Mouse (Mus musculus) kidney, postnatal 36 days (tissue): Measurements from ENCODE around the gene Usp43.
A peak's percentile ranks its signal among the peaks of the same experiment; 100 is the strongest.

Experiments
- DNase-seq, 2 experiments: peaks; one replicate each; pipeline ENCODE4 v3.0.0; 2021 to 2022; ENCODE audit warnings: mixed read lengths in 2 of 2

The Usp43 gene

GRCm38 (mm10) chr11:67897064-67897560 is 24.8 kb downstream of the Usp43 start:
- peak; percentile 70 to 84 for DNase-seq

- DNase-seq, result no peak
Observed at GRCm38 (mm10) chr11:67895641-67896040, 26.3 kb downstream of the Usp43 start.

GRCm38 (mm10) chr11:67888521-67888920 is 33.4 kb downstream of the Usp43 start:
- DNase-seq, result no peak

GRCm38 (mm10) chr11:67885921-67886320 is 36.0 kb downstream of the Usp43 start:
- no peak for DNase-seq

GRCm38 (mm10) chr11:67865521-67866197 is 56.3 kb downstream of the Usp43 start:
- DNase-seq, result peak in 1 of 2 experiments; percentile 10

- DNase-seq, result no peak
Observed at GRCm38 (mm10) chr11:67865100-67865499, 56.9 kb downstream of the Usp43 start.

GRCm38 (mm10) chr11:67861399-67861838 is 60.5 kb downstream of the Usp43 start:
- no peak for DNase-seq

- DNase-seq, result no peak
Observed at GRCm38 (mm10) chr11:67860743-67861398, 61.1 kb downstream of the Usp43 start.

GRCm38 (mm10) chr11:67858518-67858917 is 63.4 kb downstream of the Usp43 start:
- DNase-seq, result no peak

GRCm38 (mm10) chr11:67855035-67855434 is 66.9 kb downstream of the Usp43 start:
- peak; percentile 16 to 68 for DNase-seq

GRCm38 (mm10) chr11:67853996-67854395 is 68.0 kb downstream of the Usp43 start:
- DNase-seq, result no peak

GRCm38 (mm10) chr11:67851770-67852169 is 70.2 kb downstream of the Usp43 start:
- DNase-seq, result no peak

GRCm38 (mm10) chr11:67845193-67845592 is 76.8 kb downstream of the Usp43 start:
- no peak for DNase-seq

GRCm38 (mm10) chr11:67839810-67840209 is 82.1 kb downstream of the Usp43 start:
- no peak for DNase-seq

GRCm38 (mm10) chr11:67835408-67836078 is 86.4 kb downstream of the Usp43 start:
- DNase-seq, result no peak

- DNase-seq, result peak in 1 of 2 experiments; percentile 9
Observed at GRCm38 (mm10) chr11:67831820-67832219, 90.1 kb downstream of the Usp43 start.

- DNase-seq, result no peak
Observed at GRCm38 (mm10) chr11:67829530-67829929, 92.4 kb downstream of the Usp43 start.

GRCm38 (mm10) chr11:67828360-67829059 is 93.4 kb downstream of the Usp43 start:
- DNase-seq, result peak in 1 of 2 experiments; percentile 9

GRCm38 (mm10) chr11:67821560-67821959 is 100.4 kb downstream of the Usp43 start:
- DNase-seq, result no peak

- peak; percentile 4 to 62 for DNase-seq
Observed at GRCm38 (mm10) chr11:67820221-67820620, 101.7 kb downstream of the Usp43 start.

GRCm38 (mm10) chr11:67819604-67820003 is 102.3 kb downstream of the Usp43 start:
- DNase-seq, result peak; percentile 19 to 70

GRCm38 (mm10) chr11:67811535-67811934 is 110.4 kb downstream of the Usp43 start:
- DNase-seq, result peak in 1 of 2 experiments; percentile 20

GRCm38 (mm10) chr11:67808051-67808450 is 113.9 kb downstream of the Usp43 start:
- no peak for DNase-seq
